Mouse (Mus musculus) stomach, embryonic 16.5 days (tissue): ENCODE measurements around the gene Uevld. TPM values are rescaled to one million over a fixed set of nuclear protein-coding genes. Genes with fewer than 3 reads are reported as not detected.
"Not testable (repeated sequence)": the region's sequence is repeated elsewhere in the genome, so short reads cannot be mapped to it uniquely, and the experiment has no call there.

ENCODE experiments used
- ATAC-seq: fragments of 200-750 bp; cut with Nextera tagmentation; 2 replicates; pipeline ENCODE4 v1.8.0; 2017; ENCODE audit warnings: moderate number of reproducible peaks, moderate TSS enrichment; ENCODE audit not compliant: insufficient read depth, low FRiP score
- H3K27ac ChIP-seq: fragments of 300-500 bp; sonication (generic); 2 replicates; pipeline ENCODE4 v1.5.1; 2014; ENCODE audit warnings: low read length
- H3K27me3 ChIP-seq: fragments of 300-500 bp; sonication (generic); 2 replicates; pipeline ENCODE4 v1.6.1; 2014; ENCODE audit warnings: low read length, control low read depth, mixed read lengths; ENCODE audit not compliant: control insufficient read depth, insufficient read depth
- H3K36me3 ChIP-seq: fragments of 300-500 bp; sonication (generic); 2 replicates; pipeline ENCODE4 v1.6.1; 2014; ENCODE audit warnings: low read length; ENCODE audit not compliant: control insufficient read depth, insufficient read depth
- H3K4me1 ChIP-seq: fragments of 300-500 bp; sonication (generic); 2 replicates; pipeline ENCODE4 v1.6.1; 2014; ENCODE audit warnings: low read length, control low read depth, mixed read lengths; ENCODE audit not compliant: control insufficient read depth, insufficient read depth
- H3K4me2 ChIP-seq: fragments of 300-500 bp; sonication (generic); 2 replicates; pipeline ENCODE4 v1.6.1; 2014; ENCODE audit warnings: low read depth, low read length, mixed read lengths
- H3K4me3 ChIP-seq: fragments of 300-500 bp; sonication (generic); replicated peaks from 2 replicates; pipeline ENCODE4 v1.5.1; 2014; ENCODE audit warnings: mild to moderate bottlenecking, low read length
- H3K9ac ChIP-seq: fragments of 300-500 bp; sonication (generic); 2 replicates; pipeline ENCODE4 v1.6.1; 2014; ENCODE audit warnings: low read length
- H3K9me3 ChIP-seq: fragments of 300-500 bp; sonication (generic); replicated peaks from 2 replicates; pipeline ENCODE4 v1.6.1; 2016; ENCODE audit warnings: low read length, control low read depth; ENCODE audit not compliant: control insufficient read depth
- WGBS: fragments of 180-500 bp; shearing (Covaris S2); extraction: QIAGEN DNeasy Blood & Tissue Kit; methylation state at CpG from one replicate; pipeline ENCODE4 v1.1.7; 2014; 5-methylcytosine and 5-hydroxymethylcytosine counted together
- polyA plus RNA-seq: library from polyadenylated mRNA; unstranded; fragments of >200 nt; fragmentation: Nextera tagmentation; extraction: Ambion mirVana; gene quantifications from 2 replicates; pipeline ENCODE4 v1.2.1, GENCODE M21; 2015

Uevld gene
- polyA plus RNA-seq, 1 experiment from 2014 or later, result 11.6 TPM

DNA sequence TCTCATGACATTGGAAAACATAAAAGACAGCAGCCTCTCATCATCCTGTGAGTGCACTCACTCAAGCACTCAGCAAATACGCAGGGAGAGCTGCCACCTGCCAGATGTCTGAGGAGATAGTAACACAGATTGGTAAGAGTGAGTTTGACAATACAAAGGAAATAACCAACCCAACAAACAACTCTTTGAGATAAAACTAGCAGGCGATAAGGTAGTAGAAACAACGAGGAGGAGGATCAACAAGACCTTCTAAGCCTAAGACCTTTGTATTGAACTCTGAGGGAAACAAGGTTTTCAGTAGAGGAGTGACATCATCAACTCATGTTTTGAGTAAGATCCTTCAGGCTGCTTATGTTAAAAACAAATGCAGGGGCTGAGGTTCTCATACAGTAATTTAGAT lies 59.0 kb downstream of the Uevld start:
- Histone ChIP-seq H3K27me3 (no peaks in the 10 kb centered on the region), H3K36me3 (peaks cover 39% of the 10 kb centered on the region), H3K4me1 (no peaks in the 10 kb centered on the region), H3K4me3 (no peak overlapping the region), H3K27ac (no peak overlapping the region), H3K9me3 (no peaks in the 10 kb centered on the region), H3K4me2 (no peak overlapping the region), H3K9ac (no peak overlapping the region)
- 82% methylated on average over 3 of the region's 3 CpGs for WGBS
- ATAC-seq, result no peak

DNA sequence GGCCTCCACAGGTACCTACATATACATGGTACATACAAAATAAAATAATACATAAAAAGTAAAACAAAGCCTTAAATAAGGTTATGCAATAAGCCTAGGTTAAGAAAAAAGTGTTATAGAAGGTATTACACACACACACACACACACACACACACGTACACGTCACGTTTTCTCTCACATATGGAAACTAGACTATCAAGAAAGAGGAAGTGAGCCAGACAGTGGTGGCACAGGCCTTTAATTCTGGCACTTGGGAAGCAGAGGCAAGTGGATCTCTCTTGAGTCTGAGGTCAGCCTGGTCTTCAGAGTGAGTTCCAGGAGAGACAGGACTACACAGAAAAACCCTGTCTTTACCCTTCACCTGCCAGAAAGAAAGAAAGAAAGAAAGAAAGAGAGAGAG lies 62.8 kb downstream of the Uevld start:
- Histone ChIP-seq H3K4me1 (no peaks in the 10 kb centered on the region), H3K9me3 (no peaks in the 10 kb centered on the region), H3K27ac (no peak overlapping the region), H3K9ac (no peak overlapping the region), H3K4me2 (no peak overlapping the region), H3K4me3 (no peak overlapping the region), H3K36me3 (peaks cover 47% of the 10 kb centered on the region), H3K27me3 (no peaks in the 10 kb centered on the region)
- ATAC-seq, result no peak
- 90% methylated on average over 3 of the region's 3 CpGs for WGBS

DNA sequence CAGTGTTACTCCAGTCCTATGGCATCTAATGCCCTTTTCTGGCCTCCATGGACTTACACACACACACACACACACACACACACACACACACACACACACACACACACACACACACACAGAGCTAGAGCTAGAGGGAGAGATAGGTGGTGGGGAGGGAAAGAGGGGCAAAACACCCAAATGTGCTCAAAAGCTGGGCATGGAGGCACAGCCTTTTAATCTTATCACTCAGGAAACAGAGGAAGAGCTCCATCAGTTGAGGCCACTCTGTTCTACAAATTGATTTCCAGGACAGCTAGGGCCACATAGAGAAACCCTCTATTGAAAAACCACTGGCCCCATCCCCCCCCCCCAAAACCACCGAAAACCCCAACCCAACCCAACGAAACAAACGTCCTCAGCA lies 75.0 kb downstream of the Uevld start:
- no peaks in the 10 kb centered on the region for H3K27me3 ChIP-seq
- ATAC-seq, result no peak
- H3K9ac ChIP-seq, result no peak overlapping the region
- WGBS, result 79% methylated on average over 3 of the region's 3 CpGs
- no peak overlapping the region for H3K4me2 ChIP-seq
- H3K27ac ChIP-seq, result no peak overlapping the region
- no peaks in the 10 kb centered on the region for H3K9me3 ChIP-seq
- H3K4me1 ChIP-seq, result no peaks in the 10 kb centered on the region
- H3K4me3 ChIP-seq, result no peak overlapping the region
- peaks cover 11% of the 10 kb centered on the region; the same call in 1 of the 2 replicates for H3K36me3 ChIP-seq

DNA sequence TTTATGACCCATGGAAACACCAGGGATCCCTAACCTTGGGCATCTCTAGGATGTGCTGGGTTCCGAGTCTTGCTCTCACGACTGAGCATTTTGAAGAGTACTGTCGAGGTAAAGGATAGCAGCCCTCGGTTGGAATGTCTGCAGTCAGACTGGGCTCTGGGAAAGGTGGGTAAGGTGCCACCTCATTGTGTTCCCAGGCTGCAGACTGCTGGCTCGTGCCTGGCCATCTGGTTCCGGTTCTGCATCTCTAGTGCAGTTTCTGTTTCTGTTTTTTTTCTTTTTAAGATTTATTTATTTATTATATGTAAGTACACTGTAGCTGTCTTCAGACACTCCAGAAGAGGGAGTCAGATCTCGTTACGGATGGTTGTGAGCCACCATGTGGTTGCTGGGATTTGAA lies 76.4 kb downstream of the Uevld start:
- 75% methylated on average over 6 of the region's 8 CpGs for whole genome bisulfite sequencing
- H3K27ac ChIP-seq, H3K9ac ChIP-seq, H3K27me3 ChIP-seq, ATAC-seq, H3K36me3 ChIP-seq, H3K9me3 ChIP-seq, H3K4me3 ChIP-seq, H3K4me2 ChIP-seq, H3K4me1 ChIP-seq: not testable (repeated sequence)

DNA sequence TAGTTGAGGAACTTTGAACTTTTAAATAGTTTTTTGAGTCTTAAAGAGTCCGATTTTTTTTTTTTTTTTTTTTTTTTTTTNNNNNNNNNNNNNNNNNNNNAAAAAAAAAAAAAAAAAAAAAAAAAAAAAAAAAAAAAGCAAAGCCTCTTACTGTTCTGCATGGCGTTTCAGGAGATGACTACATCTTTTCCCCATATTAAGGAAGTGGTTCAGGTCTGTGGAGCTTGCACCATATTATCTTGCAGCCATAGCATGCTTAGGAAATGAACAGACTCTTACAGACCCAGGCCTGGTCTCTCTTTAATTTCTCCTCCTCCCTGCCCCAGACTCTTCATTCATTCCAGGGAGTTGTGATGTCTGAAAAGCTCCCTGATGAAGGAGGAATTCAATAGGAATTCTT lies 77.3 kb downstream of the Uevld start:
- H3K36me3 ChIP-seq, result peaks cover 4% of the 10 kb centered on the region; the same call in 1 of the 2 replicates
- H3K4me3 ChIP-seq, result no peak overlapping the region
- H3K4me1 ChIP-seq, result no peaks in the 10 kb centered on the region
- no peak overlapping the region for H3K4me2 ChIP-seq
- no peak for ATAC-seq
- H3K9ac ChIP-seq, result no peak overlapping the region
- H3K27ac ChIP-seq, result no peak overlapping the region
- 75% methylated on average over 2 of the region's 2 CpGs for WGBS
- H3K27me3 ChIP-seq, result no peaks in the 10 kb centered on the region
- no peaks in the 10 kb centered on the region for H3K9me3 ChIP-seq

DNA sequence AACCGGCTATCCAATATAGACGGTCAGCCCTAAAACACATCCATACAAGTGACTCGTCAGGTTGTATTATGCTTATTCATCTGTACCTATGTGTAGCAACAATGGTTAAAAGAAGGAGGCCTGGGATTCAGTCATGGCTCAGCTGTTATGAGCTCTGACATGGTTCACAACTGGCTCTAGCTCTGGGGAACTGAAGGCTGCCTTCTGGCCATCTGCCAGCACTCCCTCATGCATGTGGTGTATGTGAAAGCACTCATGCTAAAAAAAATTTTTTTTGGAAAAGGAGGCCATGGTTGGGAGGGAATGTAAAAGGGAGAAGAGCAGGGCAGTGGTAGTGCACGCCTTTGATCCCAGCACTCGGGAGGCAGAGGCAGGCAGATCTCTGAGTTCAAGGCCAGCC lies 78.5 kb downstream of the Uevld start:
- ATAC-seq, result no peak
- Histone ChIP-seq H3K4me2 (no peak overlapping the region), H3K9me3 (no peaks in the 10 kb centered on the region), H3K27me3 (no peaks in the 10 kb centered on the region), H3K4me1 (no peaks in the 10 kb centered on the region), H3K4me3 (no peak overlapping the region), H3K9ac (no peak overlapping the region), H3K27ac (no peak overlapping the region), H3K36me3 (no peaks in the 10 kb centered on the region)
- WGBS, result 92% methylated on average over 5 of the region's 5 CpGs

DNA sequence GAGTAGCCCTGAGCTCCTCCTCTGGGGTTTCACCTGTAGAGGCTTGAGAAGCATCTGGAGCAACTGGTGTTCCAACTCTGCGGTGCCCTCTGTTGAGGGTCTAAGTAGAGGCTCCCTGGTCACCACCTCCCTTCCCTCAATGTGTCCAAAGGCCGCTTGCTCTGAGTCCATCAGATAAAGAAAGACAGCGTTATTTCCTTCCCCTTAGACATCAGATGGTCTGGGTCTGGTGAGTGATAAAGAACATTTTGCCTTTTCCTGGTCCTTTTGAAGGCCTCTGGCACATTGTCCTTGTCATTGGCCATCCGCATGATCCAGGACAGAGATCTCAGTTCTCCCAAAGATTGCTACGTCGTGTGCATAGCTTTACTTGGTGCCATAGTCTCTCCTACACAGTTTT lies 81.1 kb downstream of the Uevld start:
- Histone ChIP-seq H3K36me3 (no peaks in the 10 kb centered on the region), H3K4me3 (no peak overlapping the region), H3K9me3 (no peaks in the 10 kb centered on the region), H3K9ac (no peak overlapping the region), H3K4me1 (no peaks in the 10 kb centered on the region), H3K4me2 (no peak overlapping the region), H3K27me3 (no peaks in the 10 kb centered on the region), H3K27ac (no peak overlapping the region)
- ATAC-seq, result no peak
- 78% methylated on average over 6 of the region's 6 CpGs for WGBS

DNA sequence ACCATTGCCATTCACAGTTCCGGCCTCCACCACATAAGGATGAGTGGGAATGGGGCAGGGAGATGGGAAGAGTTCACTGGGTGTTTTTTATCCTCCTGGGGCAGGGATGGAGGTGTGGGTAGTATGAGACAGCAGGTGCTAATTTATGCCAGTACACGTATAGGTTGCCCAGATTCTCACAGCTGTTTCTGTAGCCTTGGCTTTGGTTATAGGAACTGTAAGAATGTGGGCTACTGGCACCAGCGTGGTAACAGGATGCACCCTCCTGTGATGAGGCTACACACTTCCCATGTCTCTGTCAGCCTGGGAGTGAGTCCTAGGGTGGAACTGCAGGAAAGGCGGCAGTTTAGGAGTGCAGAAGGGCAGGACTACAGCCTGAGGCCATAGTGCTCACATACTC lies 81.5 kb downstream of the Uevld start:
- no peak for ATAC-seq
- H3K27me3 ChIP-seq, result no peaks in the 10 kb centered on the region
- no peak overlapping the region for H3K4me2 ChIP-seq
- H3K9me3 ChIP-seq, result no peaks in the 10 kb centered on the region
- WGBS, result 79% methylated on average over 4 of the region's 4 CpGs
- H3K9ac ChIP-seq, result no peak overlapping the region
- H3K4me3 ChIP-seq, result no peak overlapping the region
- no peak overlapping the region for H3K27ac ChIP-seq
- H3K36me3 ChIP-seq, result no peaks in the 10 kb centered on the region
- H3K4me1 ChIP-seq, result no peaks in the 10 kb centered on the region
